8 mouse cellular contexts compared by ENCODE assay signal in the genomic region with DNA sequence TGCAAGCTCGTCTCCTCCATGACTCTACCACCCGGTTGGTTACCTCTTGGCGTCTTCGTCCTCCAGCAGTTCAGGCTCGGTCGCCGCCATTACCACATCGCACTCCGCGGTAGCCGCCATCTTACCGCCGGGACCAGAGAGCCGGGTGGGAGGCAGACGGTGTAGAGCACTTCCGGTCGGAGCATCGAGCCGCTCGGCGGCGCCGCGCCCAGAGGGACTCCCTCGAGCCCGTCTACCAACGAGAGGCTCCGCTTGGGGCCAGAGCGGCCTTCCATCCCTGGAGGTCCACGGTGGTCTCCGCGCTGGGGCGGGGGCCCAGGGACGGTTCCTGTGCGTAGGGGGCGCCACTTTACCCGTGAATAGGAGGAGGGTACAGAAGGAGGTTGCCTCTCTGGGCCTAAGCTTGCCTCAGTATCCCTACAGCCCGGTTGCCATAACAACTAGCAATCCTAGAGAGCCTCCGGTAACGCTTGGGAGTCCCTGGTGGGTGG. TPM values are rescaled to one million over a fixed set of nuclear protein-coding genes. Genes with fewer than 3 reads are reported as not detected.
DNase-seq lines count a peak whose midpoint lies in the region; ATAC-seq and TF ChIP-seq lines count a peak whose summit lies in the region.

No protein-coding gene starts in this region.

- peak overlapping the region; percentile 95 for H3K27ac ChIP-seq in ES-Bruce4 (ENCODE audit: insufficient read depth, low read length)
- peak overlapping the region; percentile 91 for H3K27ac ChIP-seq in forebrain, embryonic 14.5 days (ENCODE audit: low read depth, low read length)

- peak overlapping the region; percentile 100 for H3K4me3 ChIP-seq in ES-Bruce4 (ENCODE audit: low read depth, low read length)
- peak overlapping the region; percentile 91 for H3K4me3 ChIP-seq in forebrain, embryonic 14.5 days (ENCODE audit: low read depth, low read length)
- peak overlapping the region; percentile 96 for H3K4me3 ChIP-seq in lung, adult 2 months (replicated peaks; ENCODE audit: extremely low read depth, low read depth, low read length)

- intact Hi-C loops in heart, postnatal 25 days (cut with DNase I): no loop called here

- no peaks in the 10 kb centered on the region for H3K4me1 ChIP-seq in ES-Bruce4 (ENCODE audit: control insufficient read depth, insufficient read depth, low read length)
- H3K4me1 ChIP-seq in forebrain, embryonic 14.5 days (ENCODE audit: control insufficient read depth, insufficient read depth, low read length): peaks cover 20% of the 10 kb centered on the region
- H3K4me1 ChIP-seq in lung, adult 2 months (ENCODE audit: control insufficient read depth, insufficient read depth, low read length): peaks cover 7% of the 10 kb centered on the region

- WGBS in forebrain, embryonic 14.5 days: 0% methylated on average over 40 of the region's 40 CpGs
- under 1% methylated on average over 40 of the region's 40 CpGs for WGBS in lung, adult 2 months

- H3K4me2 ChIP-seq in forebrain, embryonic 14.5 days (ENCODE audit: low read length): peak overlapping the region; percentile 91

- TF ChIP-seq EP300 in ES-Bruce4 (IDR thresholded peaks at IDR 0.05; ENCODE audit: insufficient read depth, low read depth, low read length): no peak

- no peaks in the 10 kb centered on the region for H3K36me3 ChIP-seq in ES-Bruce4 (ENCODE audit: control insufficient read depth, insufficient read depth, low read length, poor library complexity, severe bottlenecking)
- peaks cover 9% of the 10 kb centered on the region; the same call in 1 of the 2 replicates for H3K36me3 ChIP-seq in forebrain, embryonic 14.5 days (ENCODE audit: control insufficient read depth, insufficient read depth, low read length)

- peak; percentile 91 for ATAC-seq in cerebellum, adult (ENCODE audit: insufficient number of reproducible peaks, low FRiP score, low TSS enrichment)
- ATAC-seq in forebrain, embryonic 14.5 days: peak; percentile 98
- peak; percentile 78 for ATAC-seq in neutrophil, adult 5-6 weeks (ENCODE audit: extremely low read depth, insufficient number of reproducible peaks, low FRiP score, poor library complexity, severe bottlenecking)

- no peaks in the 10 kb centered on the region for H3K9me3 ChIP-seq in ES-Bruce4 (replicated peaks; ENCODE audit: control insufficient read depth, insufficient read depth, low read length, poor library complexity, severe bottlenecking)
- H3K9me3 ChIP-seq in forebrain, embryonic 14.5 days (replicated peaks; ENCODE audit: control insufficient read depth, low read length): no peaks in the 10 kb centered on the region

- peak overlapping the region; percentile 89 for H3K9ac ChIP-seq in ES-Bruce4 (ENCODE audit: low read depth, poor library complexity, severe bottlenecking)
- peak overlapping the region; percentile 91 for H3K9ac ChIP-seq in forebrain, embryonic 14.5 days (ENCODE audit: low read length)

- no peaks in the 10 kb centered on the region for H3K27me3 ChIP-seq in ES-Bruce4 (ENCODE audit: control insufficient read depth, insufficient read depth, low read length, poor library complexity, severe bottlenecking)
- H3K27me3 ChIP-seq in forebrain, embryonic 14.5 days (replicated peaks; ENCODE audit: control insufficient read depth, insufficient read depth, low read length): no peaks in the 10 kb centered on the region

- TF ChIP-seq POLR2A in ES-Bruce4 (IDR thresholded peaks at IDR 0.05; ENCODE audit: insufficient read depth, low read length): no peak
- TF ChIP-seq POLR2A in lung, adult 2 months (IDR thresholded peaks at IDR 0.05; ENCODE audit: borderline replicate concordance, extremely low read depth, low read depth, low read length): peak; percentile 78; the same call in 1 of the 2 replicates

- TF ChIP-seq CTCF in ES-Bruce4 (IDR thresholded peaks at IDR 0.05; ENCODE audit: low read depth, low read length): peak; percentile 61
- TF ChIP-seq CTCF in lung, adult 2 months (IDR thresholded peaks at IDR 0.05; ENCODE audit: insufficient read depth, low read length): no peak

- peak; percentile 99 for DNase-seq in forebrain, embryonic 14.5 days (ENCODE audit: low spot score)
- peak; percentile 91 for DNase-seq in heart, postnatal 25 days (ENCODE audit: low spot score)
- peak; percentile 97 to 98 for DNase-seq in layer of hippocampus, adult 18-20 months (ENCODE audit: low spot score in 2 of 2)
- DNase-seq in lung, adult 2 months: peak; percentile 93
- DNase-seq in thymus, adult 18-20 months: peak; percentile 96 to 97

RNA-seq across cellular contexts. Expression of a gene that starts 0.4 kb away (rescaled TPM):
- polyA plus RNA-seq in ES-Bruce4 (2011; ENCODE audit: insufficient read depth, insufficient read length, low read depth, missing spikeins): 369 and 376 TPM in 2 replicates
- polyA plus RNA-seq in forebrain, embryonic 14.5 days (2014; fragmentation: Nextera tagmentation; extraction: Ambion mirVana): 77.3 and 82.5 TPM in 2 replicates
- total RNA-seq in heart, postnatal 25 days (2021): 100 to 1,000 TPM; 121 to 124 TPM
- total RNA-seq in layer of hippocampus, adult 18-20 months (2021): 100 to 1,000 TPM; 223 to 252 TPM
- polyA plus RNA-seq in lung, adult 2 months (2012; rRNA removed): 29.8 and 56.5 TPM in 2 replicates
- total RNA-seq in neutrophil, adult 5-6 weeks (2017): 520 and 539 TPM in 2 replicates

RNA-seq across cellular contexts. Expression of a gene that starts 0.5 kb away (rescaled TPM):
- polyA plus RNA-seq in ES-Bruce4 (2011; ENCODE audit: insufficient read depth, insufficient read length, low read depth, missing spikeins): 29.1 and 30.0 TPM in 2 replicates
- polyA plus RNA-seq in forebrain, embryonic 14.5 days (2014; fragmentation: Nextera tagmentation; extraction: Ambion mirVana): 111 and 122 TPM in 2 replicates
- total RNA-seq in heart, postnatal 25 days (2021): 10 to 100 TPM; 57.3 to 58.0 TPM
- total RNA-seq in layer of hippocampus, adult 18-20 months (2021): 10 to 100 TPM; 10.8 to 11.1 TPM
- 59.4 and 84.5 TPM in 2 replicates for polyA plus RNA-seq in lung, adult 2 months (2012; rRNA removed)
- 18.3 and 22.9 TPM in 2 replicates for total RNA-seq in neutrophil, adult 5-6 weeks (2017)

RNA-seq across cellular contexts. Expression of a gene that starts 44.8 kb away (rescaled TPM):
- polyA plus RNA-seq in ES-Bruce4 (2011; ENCODE audit: insufficient read depth, insufficient read length, low read depth, missing spikeins): 6.9 and 7.5 TPM in 2 replicates
- 22.0 and 25.6 TPM in 2 replicates for polyA plus RNA-seq in forebrain, embryonic 14.5 days (2014; fragmentation: Nextera tagmentation; extraction: Ambion mirVana)
- 1 to 10 TPM; 5.4 to 7.3 TPM for total RNA-seq in heart, postnatal 25 days (2021)
- total RNA-seq in layer of hippocampus, adult 18-20 months (2021): 100 to 1,000 TPM; 171 to 195 TPM
- polyA plus RNA-seq in lung, adult 2 months (2012; rRNA removed): 27.5 and 29.9 TPM in 2 replicates
- 87.3 and 99.3 TPM in 2 replicates for total RNA-seq in neutrophil, adult 5-6 weeks (2017)

Comparison
In these comparisons a context has a peak if more than half of its experiments do, and no peak if none do; other contexts are left out.
1. Peak in every context shown above with its lines: DNase-seq, ATAC-seq, H3K4me3 ChIP-seq and H3K27ac ChIP-seq.
2. RNA of a gene that starts 44.8 kb away (total RNA-seq): 171 to 195 TPM in layer of hippocampus, adult 18-20 months and 87.3 to 99.3 TPM in neutrophil, adult 5-6 weeks; 5.4 to 7.3 TPM in heart, postnatal 25 days; every median in the first group is over 10 times any median in the second.